Mouse (Mus musculus) CD8-positive naive resting alpha-beta T cell, adult 57 days (primary cell): ENCODE results near the gene Fuom. TPM values are rescaled to one million over a fixed set of nuclear protein-coding genes. Genes with fewer than 3 reads are reported as not detected.

Source experiments
- total RNA-seq: library from RNA; stranded (reverse); gene quantifications from one replicate; pipeline ENCODE4 v1.2.4, GENCODE M21; 2023

Fuom gene
- 6.7 TPM for total RNA-seq

GRCm38 (mm10) chr7:140101993-140102860, at the start of gene Fuom:
Fuom (minus strand) TSS chr7:140102441.

GRCm38 (mm10) chr7:140137135-140138020, 35.1 kb upstream of the Fuom start, which contains the start of gene Mtg1:
Mtg1 (plus strand) TSS chr7:140137564.

DNA sequence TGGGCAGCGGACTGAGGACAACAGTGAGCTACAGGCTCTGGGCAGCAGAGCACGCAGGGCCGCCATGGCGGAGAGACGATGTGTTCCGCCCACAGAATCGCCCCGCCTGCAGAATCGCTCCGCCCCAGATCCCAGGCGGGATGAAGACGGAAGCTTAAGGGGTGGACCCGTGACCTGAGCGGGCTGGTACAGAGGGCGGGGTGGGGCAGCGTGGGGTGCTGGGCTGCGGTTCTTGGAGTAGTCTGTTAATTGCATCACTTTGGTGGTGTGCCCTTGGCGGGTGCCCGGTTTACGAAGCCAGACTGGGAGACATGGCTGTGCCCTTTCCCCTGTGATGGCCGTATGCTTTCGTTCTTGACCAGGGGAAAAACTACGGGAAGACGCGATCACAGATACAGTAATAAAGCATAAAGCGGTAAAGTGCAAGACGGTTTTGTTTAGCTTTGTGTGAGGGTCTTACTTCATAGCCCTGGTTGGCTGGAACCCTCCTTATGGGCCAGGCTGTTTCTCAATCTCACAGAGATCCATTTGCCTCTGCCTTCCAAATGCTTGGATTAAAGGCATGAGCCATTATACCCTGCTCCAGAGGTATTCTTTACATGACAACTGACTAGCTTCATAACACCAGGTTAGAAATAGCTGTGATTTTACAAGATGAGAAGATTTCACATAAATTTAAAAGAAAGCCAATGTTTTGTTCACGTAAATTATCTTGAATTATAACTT, 14.3 kb upstream of the Fuom start, which contains the start of gene Echs1:
Echs1 (minus strand) TSS at position 148 of the 726 bp plus-strand sequence.

GRCm38 (mm10) chr7:140115583-140116328, 13.5 kb upstream of the Fuom start, which contains the start of gene Paox:
Paox (plus strand) TSS chr7:140115799.

GRCm38 (mm10) chr7:140092924-140093528, 9.2 kb downstream of the Fuom start, which contains the start of gene Prap1:
Prap1 (plus strand) TSS chr7:140093395.

DNA sequence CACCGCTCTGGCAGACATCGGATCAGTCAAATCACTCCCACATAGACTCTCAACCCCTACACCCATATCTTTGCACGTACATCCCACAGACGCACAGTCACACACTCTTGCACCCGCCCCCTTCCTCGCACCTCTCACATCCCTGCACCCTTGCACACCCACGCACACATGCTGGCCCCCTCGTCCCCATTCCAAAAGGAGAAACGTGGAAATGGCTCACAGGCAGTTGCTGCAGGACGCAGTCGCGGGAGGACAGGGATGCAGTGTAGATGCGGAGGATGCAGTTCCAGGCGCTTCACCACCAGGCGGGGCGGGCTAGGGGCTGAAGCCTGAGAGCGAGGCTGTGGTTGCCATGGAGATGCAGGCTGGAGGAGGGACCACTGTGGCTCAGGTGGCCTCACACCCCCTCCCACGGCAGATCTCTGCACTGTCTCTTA, 20.0 kb downstream of the Fuom start, which contains the start of gene Caly:
Caly (minus strand) TSS at position 307 of the 437 bp plus-strand sequence.

GRCm38 (mm10) chr7:140048361-140049114, 53.7 kb downstream of the Fuom start, which contains the start of gene Msx3:
Msx3 (minus strand) TSS chr7:140049089.

Other genes with a start within 250 kb of the Fuom start
- gene Kndc1, start 207.7 kb downstream of the Fuom start, total RNA-seq: not detected
- gene Utf1, start 158.7 kb downstream of the Fuom start, total RNA-seq: not detected
- gene 6430531B16Rik, start 123.7 kb downstream of the Fuom start, total RNA-seq: not detected
- gene Adam8, start 109.9 kb downstream of the Fuom start, total RNA-seq: 4.5 TPM
- gene Zfp511, start 66.0 kb downstream of the Fuom start, total RNA-seq: 34.8 TPM
- gene Tubgcp2, start 65.8 kb downstream of the Fuom start, total RNA-seq: 29.4 TPM
- gene Msx3, start 53.4 kb downstream of the Fuom start, total RNA-seq: not detected
- gene Caly, start 19.9 kb downstream of the Fuom start, total RNA-seq: not detected
- not detected for gene Prap1, start 9.0 kb downstream of the Fuom start, total RNA-seq
- 6.2 TPM for gene Paox, start 13.4 kb upstream of the Fuom start, total RNA-seq
- 27.2 TPM for gene Echs1, start 14.0 kb upstream of the Fuom start, total RNA-seq
- gene Mtg1, start 35.1 kb upstream of the Fuom start, total RNA-seq: 21.7 TPM
- gene Sprn, start 52.4 kb upstream of the Fuom start, total RNA-seq: not detected
- gene Olfr522, start 62.3 kb upstream of the Fuom start, total RNA-seq: not detected
- not detected for gene Olfr523, start 70.8 kb upstream of the Fuom start, total RNA-seq
- gene Olfr524, start 103.5 kb upstream of the Fuom start, total RNA-seq: not detected
- not detected for gene Cd163l1, start 115.8 kb upstream of the Fuom start, total RNA-seq
- 0.61 TPM for gene 5830411N06Rik, start 144.8 kb upstream of the Fuom start, total RNA-seq
- gene Olfr525, start 218.4 kb upstream of the Fuom start, total RNA-seq: not detected
- gene Olfr527, start 231.6 kb upstream of the Fuom start, total RNA-seq: not detected